Mouse (Mus musculus) lung, postnatal 0 days (tissue): Measurements from ENCODE around the gene Hepacam. TPM values are rescaled to one million over a fixed set of nuclear protein-coding genes. Genes with fewer than 3 reads are reported as not detected.
A peak's percentile ranks its signal among the peaks of the same experiment; 100 is the strongest.

Experiments
- ATAC-seq: fragments of 200-750 bp; cut with Nextera tagmentation; 2 replicates; pipeline ENCODE4 v1.8.0; 2017; ENCODE audit warnings: moderate library complexity
- DNase-seq: peaks from one replicate; pipeline ENCODE4 v3.0.0-alpha.2; 2016; ENCODE audit warnings: low spot score
- H3K27ac ChIP-seq: fragments of 300-500 bp; sonication (generic); 2 replicates; pipeline ENCODE4 v1.5.1; 2014; ENCODE audit warnings: antibody characterized with exemption, mild to moderate bottlenecking, low read length, mixed read lengths
- H3K27me3 ChIP-seq: fragments of 300-500 bp; sonication (generic); replicated peaks from 2 replicates; pipeline ENCODE4 v1.6.1; 2014; ENCODE audit warnings: low read length, mixed read lengths; ENCODE audit not compliant: insufficient read depth
- H3K36me3 ChIP-seq: fragments of 300-500 bp; sonication (generic); 2 replicates; pipeline ENCODE4 v1.6.1; 2014; ENCODE audit warnings: low read length, mixed read lengths; ENCODE audit not compliant: insufficient read depth
- H3K4me1 ChIP-seq: fragments of 300-500 bp; sonication (generic); 2 replicates; pipeline ENCODE4 v1.6.1; 2014; ENCODE audit warnings: antibody characterized with exemption, low read depth, low read length, mixed read lengths; ENCODE audit not compliant: insufficient read depth
- H3K4me2 ChIP-seq: fragments of 300-500 bp; sonication (generic); replicated peaks from 2 replicates; pipeline ENCODE4 v1.6.1; 2014; ENCODE audit warnings: low read depth, mild to moderate bottlenecking, low read length, moderate library complexity, mixed read lengths
- H3K4me3 ChIP-seq: fragments of 300-500 bp; sonication (generic); 2 replicates; pipeline ENCODE4 v1.5.1; 2014; ENCODE audit warnings: low read depth, low read length
- H3K9ac ChIP-seq: fragments of 300-500 bp; sonication (generic); replicated peaks from 2 replicates; pipeline ENCODE4 v1.6.1; 2014; ENCODE audit warnings: low read depth, mild to moderate bottlenecking
- H3K9me3 ChIP-seq: fragments of 300-500 bp; sonication (generic); 2 replicates; pipeline ENCODE4 v1.6.1; 2016; ENCODE audit warnings: low read length, mixed read lengths
- CTCF ChIP-seq: IDR thresholded peaks from 2 replicates; pipeline ENCODE4 v1.5.1; 2016; ENCODE audit warnings: antibody characterized with exemption, mild to moderate bottlenecking
- EP300 ChIP-seq: IDR thresholded peaks from 2 replicates; pipeline ENCODE4 v1.6.1; 2016; ENCODE audit warnings: antibody characterized with exemption, mild to moderate bottlenecking, control low read depth
- WGBS: fragments of 180-500 bp; shearing (Covaris S2); extraction: QIAGEN DNeasy Blood & Tissue Kit; methylation state at CpG from one replicate; pipeline ENCODE4 v1.1.7; 2014; 5-methylcytosine and 5-hydroxymethylcytosine counted together
- polyA plus RNA-seq: library from polyadenylated mRNA; unstranded; fragments of >200 nt; fragmentation: Nextera tagmentation; extraction: Ambion mirVana; gene quantifications from 2 replicates; pipeline ENCODE4 v1.2.1, GENCODE M21; 2015

The Hepacam gene
- polyA plus RNA-seq, 1 experiment from 2014 or later: 1.2 TPM

- H3K4me2 ChIP-seq: no peak overlapping the region
- no peaks in the 10 kb centered on the region for H3K9me3 ChIP-seq
- no peaks in the 10 kb centered on the region for H3K36me3 ChIP-seq
- H3K4me1 ChIP-seq: no peaks in the 10 kb centered on the region
- H3K27ac ChIP-seq: no peak overlapping the region
- no peak for TF ChIP-seq EP300
- TF ChIP-seq CTCF: no peak
- H3K9ac ChIP-seq: no peak overlapping the region
- DNase-seq: no peak
- 33% methylated on average over 8 of the region's 8 CpGs for WGBS
- no peaks in the 10 kb centered on the region for H3K27me3 ChIP-seq
- ATAC-seq: peak; percentile 26; the same call in 1 of the 2 replicates
- H3K4me3 ChIP-seq: no peak overlapping the region
These were observed 26.5 kb downstream of the Hepacam start for GRCm38 (mm10) chr9:37393482-37394131.

GRCm38 (mm10) chr9:37400585-37400984 is 33.4 kb downstream of the Hepacam start:
- peak overlapping the region; percentile 43 for H3K27ac ChIP-seq
- TF ChIP-seq CTCF: no peak
- peak; percentile 69; the same call in 1 of the 2 replicates for TF ChIP-seq EP300
- no peak overlapping the region for H3K9ac ChIP-seq
- H3K4me3 ChIP-seq: no peak overlapping the region
- H3K36me3 ChIP-seq: no peaks in the 10 kb centered on the region
- H3K9me3 ChIP-seq: no peaks in the 10 kb centered on the region
- H3K4me1 ChIP-seq: no peaks in the 10 kb centered on the region
- no peaks in the 10 kb centered on the region for H3K27me3 ChIP-seq
- ATAC-seq (peak; percentile 81), DNase-seq (peak; percentile 65)
- WGBS: 67% methylated on average over 2 of the region's 2 CpGs
- no peak overlapping the region for H3K4me2 ChIP-seq

- no peaks in the 10 kb centered on the region for H3K4me1 ChIP-seq
- WGBS: 21% methylated on average over 7 of the region's 7 CpGs
- no peaks in the 10 kb centered on the region for H3K36me3 ChIP-seq
- H3K27me3 ChIP-seq: no peaks in the 10 kb centered on the region
- H3K4me3 ChIP-seq: peak within 1 kb of the TSS; percentile 42
- DNase-seq (peak; percentile 79), ATAC-seq (peak; percentile 84)
- H3K9ac ChIP-seq: peak within 1 kb of the TSS; percentile 46
- no peaks in the 10 kb centered on the region for H3K9me3 ChIP-seq
- TF ChIP-seq EP300 (peak; percentile 67; the same call in 1 of the 2 replicates), CTCF (no peak)
- peak within 1 kb of the TSS; percentile 48 for H3K4me2 ChIP-seq
- peak within 1 kb of the TSS; percentile 83 for H3K27ac ChIP-seq
These were observed 34.7 kb downstream of the Hepacam start, which contains the start of gene Robo4 for GRCm38 (mm10) chr9:37401802-37402201. TSS of gene Robo4 (plus strand) at chr9:37401897.

DNA sequence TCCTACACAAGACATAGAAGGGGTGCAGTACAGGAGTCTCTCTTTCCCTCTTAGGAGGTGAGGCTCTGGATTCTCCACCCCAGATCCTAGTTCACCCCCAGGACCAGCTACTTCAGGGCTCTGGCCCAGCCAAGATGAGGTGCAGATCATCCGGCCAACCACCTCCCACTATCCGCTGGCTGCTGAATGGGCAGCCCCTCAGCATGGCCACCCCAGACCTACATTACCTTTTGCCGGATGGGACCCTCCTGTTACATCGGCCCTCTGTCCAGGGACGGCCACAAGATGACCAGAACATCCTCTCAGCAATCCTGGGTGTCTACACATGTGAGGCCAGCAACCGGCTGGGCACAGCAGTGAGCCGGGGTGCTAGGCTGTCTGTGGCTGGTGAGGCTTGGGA is 35.4 kb downstream of the Hepacam start:
- peak overlapping the region; percentile 83 for H3K27ac ChIP-seq
- H3K9me3 ChIP-seq: no peaks in the 10 kb centered on the region
- peak overlapping the region; percentile 48 for H3K4me2 ChIP-seq
- H3K4me1 ChIP-seq: no peaks in the 10 kb centered on the region
- H3K36me3 ChIP-seq: no peaks in the 10 kb centered on the region
- 76% methylated on average over 7 of the region's 7 CpGs for WGBS
- ATAC-seq: no peak
- no peaks in the 10 kb centered on the region for H3K27me3 ChIP-seq
- TF ChIP-seq EP300 (no peak), CTCF (no peak)
- peak overlapping the region; percentile 46 for H3K9ac ChIP-seq
- DNase-seq: no peak
- peak overlapping the region; percentile 42 for H3K4me3 ChIP-seq

DNA sequence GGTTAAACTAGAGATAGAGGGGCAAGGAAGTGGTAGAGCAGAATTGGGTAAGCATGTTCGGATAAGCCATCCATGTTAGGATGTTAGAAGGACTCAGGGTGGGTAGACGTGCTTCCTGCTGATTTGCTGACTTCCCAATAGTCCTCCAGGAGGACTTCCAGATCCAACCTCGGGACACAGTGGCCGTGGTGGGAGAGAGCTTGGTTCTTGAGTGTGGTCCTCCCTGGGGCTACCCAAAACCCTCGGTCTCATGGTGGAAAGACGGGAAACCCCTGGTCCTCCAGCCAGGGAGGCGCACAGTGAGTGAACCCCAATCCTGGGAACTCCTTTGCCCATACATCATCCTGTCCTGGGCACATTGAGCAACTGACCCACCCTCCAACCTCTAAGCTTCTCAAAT is 35.9 kb downstream of the Hepacam start:
- ATAC-seq: no peak
- Histone ChIP-seq H3K27me3 (no peaks in the 10 kb centered on the region), H3K9me3 (no peaks in the 10 kb centered on the region), H3K4me1 (no peaks in the 10 kb centered on the region), H3K9ac (no peak overlapping the region; the same call in 1 of the 2 replicates), H3K36me3 (no peaks in the 10 kb centered on the region), H3K27ac (no peak overlapping the region), H3K4me3 (peak overlapping the region; percentile 42), H3K4me2 (peak overlapping the region; percentile 48)
- WGBS: 69% methylated on average over 7 of the region's 7 CpGs
- DNase-seq: no peak
- no peak for TF ChIP-seq CTCF
- TF ChIP-seq EP300: no peak

GRCm38 (mm10) chr9:37406372-37406771 is 39.2 kb downstream of the Hepacam start:
- DNase-seq: peak; percentile 57
- 0% methylated on average over 1 of the region's 1 CpGs for WGBS
- ATAC-seq: no peak
- no peak overlapping the region for H3K27ac ChIP-seq
- TF ChIP-seq CTCF (peak; percentile 89), EP300 (no peak)
- no peaks in the 10 kb centered on the region for H3K27me3 ChIP-seq
- no peak overlapping the region for H3K4me3 ChIP-seq
- H3K4me1 ChIP-seq: no peaks in the 10 kb centered on the region
- H3K4me2 ChIP-seq: no peak overlapping the region
- H3K9ac ChIP-seq: no peak overlapping the region
- H3K9me3 ChIP-seq: no peaks in the 10 kb centered on the region
- no peaks in the 10 kb centered on the region for H3K36me3 ChIP-seq
